In the genomic region with DNA sequence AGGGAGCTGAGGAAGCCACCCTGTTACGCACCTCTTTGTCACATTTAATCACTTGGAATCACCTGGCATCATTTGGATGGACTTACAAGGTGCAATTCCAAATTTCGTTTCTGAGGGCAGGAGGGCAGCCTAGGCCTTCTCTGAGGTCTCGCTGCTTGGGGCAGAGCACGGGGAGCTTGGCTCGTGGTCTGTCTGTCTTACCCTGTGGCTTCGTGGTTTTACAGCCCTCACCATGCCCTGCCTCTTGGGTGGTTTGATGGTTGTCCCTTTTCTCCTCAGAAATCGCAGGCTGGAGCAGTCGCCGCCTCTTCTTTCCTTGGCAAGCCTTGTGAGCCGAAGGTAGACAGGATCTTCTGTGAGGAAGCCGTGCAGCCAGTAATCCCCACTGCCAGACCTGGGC, we compare ENCODE assay signal across 18 mouse cellular contexts.
DNase-seq lines count a peak whose midpoint lies in the region; ATAC-seq lines count a peak whose summit lies in the region.
"Had no signal": no experiment of that assay in that cellular context is flagged by ENCODE, and none has a peak within 500 bp of the region (broad histone marks: within the 10 kb centered on the region; RNA-seq: fewer than 3 reads in every experiment).

No protein-coding gene starts in this region.

- no peak for DNase-seq in midbrain, embryonic 10.5 days (ENCODE audit: low spot score)
- no peak for DNase-seq in limb, embryonic 11.5 days (ENCODE audit: low spot score)
- DNase-seq in c-Kit-positive CD71-positive TER-119-positive erythroid progenitor cells, embryonic 14.5 days (ENCODE audit: low spot score): no peak
- DNase-seq in right cerebral cortex, postnatal 25 days: no peak
- DNase-seq in adipocyte (ENCODE audit: low spot score): no peak
- DNase-seq: adrenal gland, postnatal 14 days; cerebellum, adult 18-20 months; cerebellum, adult 9-11 months; cerebellum, postnatal 36 days; gastrocnemius, postnatal 36 days; heart, adult 18-20 months; heart, postnatal 10 days; heart, postnatal 4 days had no signal

- no peak overlapping the region for H3K9ac ChIP-seq in midbrain, embryonic 15.5 days
- no peak overlapping the region for H3K9ac ChIP-seq in limb, embryonic 11.5 days (ENCODE audit: low read length)
- H3K9ac ChIP-seq: forebrain, embryonic 15.5 days; hindbrain, embryonic 14.5 days had no signal

- peaks cover 4% of the 10 kb centered on the region; the same call in 1 of the 2 replicates for H3K4me1 ChIP-seq in midbrain, embryonic 10.5 days
- H3K4me1 ChIP-seq in midbrain, embryonic 15.5 days: no peaks in the 10 kb centered on the region
- peaks cover 13% of the 10 kb centered on the region for H3K4me1 ChIP-seq in limb, embryonic 11.5 days (ENCODE audit: control insufficient read depth, insufficient read depth, low read length)
- H3K4me1 ChIP-seq: forebrain, embryonic 15.5 days; heart, embryonic 10.5 days had no signal

- 79% methylated on average over 11 of the region's 11 CpGs for WGBS in midbrain, embryonic 10.5 days
- 79% methylated on average over 11 of the region's 11 CpGs for WGBS in midbrain, embryonic 15.5 days
- WGBS in limb, embryonic 11.5 days: 57% methylated on average over 11 of the region's 11 CpGs

- no peak for ATAC-seq in midbrain, embryonic 15.5 days (replicated peaks)
- ATAC-seq in granulocyte monocyte progenitor cell, adult 5-6 weeks (replicated peaks; ENCODE audit: poor library complexity, severe bottlenecking): peak; percentile 25; the same call in 1 of the 2 replicates
- ATAC-seq in limb, embryonic 11.5 days (ENCODE audit: insufficient number of reproducible peaks, low FRiP score, low TSS enrichment, low read depth): no peak
- ATAC-seq: forebrain, embryonic 15.5 days had no signal

- no peak overlapping the region for H3K4me3 ChIP-seq in midbrain, embryonic 10.5 days
- H3K4me3 ChIP-seq in midbrain, embryonic 15.5 days: no peak overlapping the region
- H3K4me3 ChIP-seq in limb, embryonic 11.5 days (ENCODE audit: low read depth, low read length): no peak overlapping the region
- H3K4me3 ChIP-seq: forebrain, embryonic 15.5 days; heart, embryonic 10.5 days had no signal

- no peaks in the 10 kb centered on the region for H3K27me3 ChIP-seq in midbrain, embryonic 10.5 days (ENCODE audit: low read depth, poor library complexity, severe bottlenecking)
- H3K27me3 ChIP-seq in midbrain, embryonic 15.5 days (replicated peaks): no peaks in the 10 kb centered on the region
- no peaks in the 10 kb centered on the region for H3K27me3 ChIP-seq in limb, embryonic 11.5 days (ENCODE audit: control insufficient read depth, insufficient read depth, low read length)
- H3K27me3 ChIP-seq: forebrain, embryonic 15.5 days had no signal

- no peak overlapping the region for H3K4me2 ChIP-seq in midbrain, embryonic 15.5 days
- H3K4me2 ChIP-seq in limb, embryonic 11.5 days (ENCODE audit: low read depth, severe bottlenecking): no peak overlapping the region
- H3K4me2 ChIP-seq: forebrain, embryonic 15.5 days; hindbrain, embryonic 14.5 days had no signal

- 0 out of 2 replicates have a peak overlapping the region, but pooled peaks have one; percentile 9 for H3K27ac ChIP-seq in midbrain, embryonic 10.5 days (replicated peaks)
- no peak overlapping the region for H3K27ac ChIP-seq in midbrain, embryonic 15.5 days
- 0 out of 2 replicates have a peak overlapping the region, but pooled peaks have one; percentile 6 for H3K27ac ChIP-seq in limb, embryonic 11.5 days (replicated peaks; ENCODE audit: low read depth, low read length)
- H3K27ac ChIP-seq: forebrain, embryonic 15.5 days; heart, embryonic 10.5 days; hindbrain, embryonic 14.5 days had no signal

- no peaks in the 10 kb centered on the region for H3K9me3 ChIP-seq in midbrain, embryonic 10.5 days (replicated peaks)
- H3K9me3 ChIP-seq in midbrain, embryonic 15.5 days: no peaks in the 10 kb centered on the region
- H3K9me3 ChIP-seq in limb, embryonic 11.5 days (ENCODE audit: control insufficient read depth, low read length): no peaks in the 10 kb centered on the region
- H3K9me3 ChIP-seq: forebrain, embryonic 15.5 days; heart, embryonic 10.5 days had no signal

- no peaks in the 10 kb centered on the region for H3K36me3 ChIP-seq in midbrain, embryonic 10.5 days
- H3K36me3 ChIP-seq in midbrain, embryonic 15.5 days (replicated peaks): no peaks in the 10 kb centered on the region
- H3K36me3 ChIP-seq in limb, embryonic 11.5 days (ENCODE audit: control insufficient read depth, insufficient read depth, low read length): no peaks in the 10 kb centered on the region
- H3K36me3 ChIP-seq: forebrain, embryonic 15.5 days; heart, embryonic 10.5 days had no signal
